ENCODE assay signal across 8 mouse cellular contexts in the genomic region with DNA sequence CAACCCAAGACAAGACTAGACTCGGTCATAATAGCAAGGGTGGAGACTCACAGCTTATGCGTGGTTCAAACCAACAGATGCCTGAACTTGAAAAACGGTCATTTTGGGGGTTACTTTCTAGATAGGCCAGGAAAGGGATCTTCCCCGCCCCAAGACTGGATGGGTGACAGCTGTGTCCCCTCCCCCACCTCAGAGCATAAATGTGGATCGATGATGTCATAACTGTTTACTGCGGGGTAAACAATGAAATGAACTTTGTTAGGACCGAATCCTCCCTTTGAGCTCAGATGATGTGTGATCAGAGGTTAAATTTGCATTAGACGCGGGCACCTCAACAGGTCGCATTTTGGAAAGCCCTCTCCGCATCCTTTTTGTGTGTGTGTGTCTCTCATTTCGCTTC. TPM values are rescaled to one million over a fixed set of nuclear protein-coding genes. Genes with fewer than 3 reads are reported as not detected.
DNase-seq lines count a peak whose midpoint lies in the region; ATAC-seq lines count a peak whose summit lies in the region.

No protein-coding gene starts in this region.

- WGBS in embryonic facial prominence, embryonic 11.5 days: 7% methylated on average over 12 of the region's 12 CpGs
- 5% methylated on average over 12 of the region's 12 CpGs for whole genome bisulfite sequencing in midbrain, embryonic 14.5 days

- no peaks in the 10 kb centered on the region for H3K36me3 ChIP-seq in embryonic facial prominence, embryonic 11.5 days (replicated peaks; ENCODE audit: control insufficient read depth, insufficient read depth, low read depth, low read length)
- H3K36me3 ChIP-seq in midbrain, embryonic 14.5 days (ENCODE audit: control insufficient read depth, insufficient read depth, low read length): no peaks in the 10 kb centered on the region

- DNase-seq in heart, adult 11 months: peak; percentile 87
- DNase-seq in heart, postnatal 25 days (ENCODE audit: low spot score): no peak
- DNase-seq in embryonic facial prominence, embryonic 11.5 days (ENCODE audit: low spot score): peak; percentile 41
- peak; percentile 2 for DNase-seq in induced T-regulatory cell, adult 2 months (ENCODE audit: low read depth)
- peak; percentile 66 for DNase-seq in midbrain, embryonic 14.5 days
- no peak for DNase-seq in gastrocnemius, postnatal 10 days
- DNase-seq in yolk sac, embryonic 10.5 days (ENCODE audit: low spot score): no peak

- intact Hi-C loops in heart, postnatal 25 days (cut with DNase I): loop anchor here (5.0 kb wide), 3 partner anchors 72 to 242 kb away; no protein-coding TSS in a partner anchor

- no peak for ATAC-seq in embryonic facial prominence, embryonic 11.5 days (replicated peaks; ENCODE audit: insufficient number of reproducible peaks, low FRiP score, low TSS enrichment, low read depth)
- ATAC-seq in midbrain, embryonic 14.5 days (ENCODE audit: low FRiP score, low TSS enrichment): no peak
- ATAC-seq in megakaryocyte-erythroid progenitor cell, adult 5-6 weeks (replicated peaks; ENCODE audit: low FRiP score, low TSS enrichment, poor library complexity, severe bottlenecking): no peak

- peak overlapping the region; percentile 97 for H3K4me3 ChIP-seq in embryonic facial prominence, embryonic 11.5 days (ENCODE audit: low read depth, low read length)
- peak overlapping the region; percentile 78 for H3K4me3 ChIP-seq in midbrain, embryonic 14.5 days (replicated peaks; ENCODE audit: low read depth, low read length)

- H3K27ac ChIP-seq in embryonic facial prominence, embryonic 11.5 days (replicated peaks; ENCODE audit: low read depth, low read length): no peak overlapping the region
- H3K27ac ChIP-seq in midbrain, embryonic 14.5 days (replicated peaks; ENCODE audit: low read depth, low read length): peak overlapping the region; percentile 92

- peak overlapping the region; percentile 99; the same call in 1 of the 2 replicates for H3K9ac ChIP-seq in embryonic facial prominence, embryonic 11.5 days (replicated peaks; ENCODE audit: low read length)
- H3K9ac ChIP-seq in midbrain, embryonic 14.5 days (replicated peaks; ENCODE audit: low read length): peak overlapping the region; percentile 89

- H3K4me2 ChIP-seq in embryonic facial prominence, embryonic 11.5 days (ENCODE audit: low read depth, low read length): peak overlapping the region; percentile 75
- H3K4me2 ChIP-seq in midbrain, embryonic 14.5 days (ENCODE audit: low read length): peak overlapping the region; percentile 80

- H3K4me1 ChIP-seq in embryonic facial prominence, embryonic 11.5 days (ENCODE audit: control insufficient read depth, insufficient read depth, low read length): no peaks in the 10 kb centered on the region; the same call in 1 of the 2 replicates
- H3K4me1 ChIP-seq in midbrain, embryonic 14.5 days (ENCODE audit: control insufficient read depth, insufficient read depth, low read length): peaks cover 24% of the 10 kb centered on the region

- no peaks in the 10 kb centered on the region for H3K27me3 ChIP-seq in embryonic facial prominence, embryonic 11.5 days (ENCODE audit: control insufficient read depth, insufficient read depth, low read length)
- H3K27me3 ChIP-seq in midbrain, embryonic 14.5 days (ENCODE audit: control insufficient read depth, insufficient read depth, low read length): peaks cover 7% of the 10 kb centered on the region; the same call in 1 of the 2 replicates

- H3K9me3 ChIP-seq in embryonic facial prominence, embryonic 11.5 days (replicated peaks; ENCODE audit: control insufficient read depth, low read length): no peaks in the 10 kb centered on the region
- H3K9me3 ChIP-seq in midbrain, embryonic 14.5 days (ENCODE audit: control insufficient read depth, low read length): no peaks in the 10 kb centered on the region

RNA-seq across cellular contexts. Expression of gene Hunk, which starts 1.0 kb away (rescaled TPM):
- total RNA-seq in heart, postnatal 25 days (2021): 1 to 10 TPM in 1 of 2 experiments, under 1 TPM in 1; 0.50 to 1.1 TPM
- 14.5 and 15.8 TPM in 2 replicates for polyA plus RNA-seq in embryonic facial prominence, embryonic 11.5 days (2014; fragmentation: Nextera tagmentation; extraction: Ambion mirVana)
- 8.1 and 8.7 TPM in 2 replicates for polyA plus RNA-seq in midbrain, embryonic 14.5 days (2014; fragmentation: Nextera tagmentation; extraction: Ambion mirVana)
- total RNA-seq in megakaryocyte-erythroid progenitor cell, adult 5-6 weeks (2014; fragmentation: Nextera tagmentation): not detected in 2 replicates
- not detected in 2 replicates for total RNA-seq in megakaryocyte-erythroid progenitor cell, adult 5-6 weeks (2017)
- total RNA-seq in gastrocnemius, postnatal 10 days (2021): 1 to 10 TPM; 6.0 to 6.1 TPM

Comparison
In these comparisons a context has a peak if more than half of its experiments do, and no peak if none do; other contexts are left out.
1. DNase-seq: peak in heart, adult 11 months (single experiment), embryonic facial prominence, embryonic 11.5 days (single experiment), induced T-regulatory cell, adult 2 months (single experiment) and midbrain, embryonic 14.5 days (single experiment); none in heart, postnatal 25 days (single experiment), gastrocnemius, postnatal 10 days (single experiment) and yolk sac, embryonic 10.5 days (single experiment).